Mouse (Mus musculus): ENCODE results near the gene Gper1.

Gene Gper1

GRCm38 (mm10) chr5:139415001-139415400, 8.0 kb upstream of the Gper1 start:
- DNase-seq = no peak

DNA sequence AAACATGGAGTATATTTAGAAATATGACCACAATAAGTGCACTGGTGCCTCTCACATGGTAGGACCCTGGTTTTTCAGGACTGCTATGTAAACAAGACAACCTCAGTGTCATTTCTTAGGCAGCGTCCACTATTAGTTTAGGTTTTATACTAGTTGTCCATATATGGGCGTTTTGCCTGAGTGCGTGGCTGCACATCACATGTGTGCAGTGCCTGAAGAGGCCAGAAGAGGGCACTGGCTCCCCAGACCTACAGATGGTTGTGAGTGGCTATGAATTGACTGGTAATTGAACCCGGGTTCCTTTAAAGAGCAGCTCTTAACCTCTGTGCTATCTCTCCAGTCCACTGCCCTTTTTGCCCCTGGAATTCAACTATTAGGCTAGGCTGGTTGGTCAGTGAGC, 6.0 kb upstream of the Gper1 start:
- DNase-seq = no peak

DNA sequence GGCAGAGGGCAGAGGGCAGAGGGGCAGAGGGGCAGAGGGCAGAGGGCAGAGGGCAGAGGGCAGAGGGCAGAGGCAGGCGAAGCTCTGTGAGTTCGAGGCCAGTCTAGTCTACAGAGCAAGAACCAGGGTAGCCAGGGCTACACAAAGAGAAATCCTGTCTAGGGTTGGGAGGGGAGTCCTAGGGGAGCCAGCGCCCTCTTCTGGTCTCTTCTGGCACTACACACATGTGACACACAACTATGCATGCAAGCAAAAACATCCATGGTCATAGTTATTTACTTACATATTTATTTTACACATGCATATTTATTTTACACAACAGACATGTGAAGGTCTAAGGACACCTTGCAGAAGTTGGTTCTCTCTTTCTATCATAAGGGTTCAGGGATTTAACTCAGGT, 5.5 kb upstream of the Gper1 start:
- DNase-seq = no peak

GRCm38 (mm10) chr5:139418110-139418509, 4.8 kb upstream of the Gper1 start:
- no peak for DNase-seq

DNA sequence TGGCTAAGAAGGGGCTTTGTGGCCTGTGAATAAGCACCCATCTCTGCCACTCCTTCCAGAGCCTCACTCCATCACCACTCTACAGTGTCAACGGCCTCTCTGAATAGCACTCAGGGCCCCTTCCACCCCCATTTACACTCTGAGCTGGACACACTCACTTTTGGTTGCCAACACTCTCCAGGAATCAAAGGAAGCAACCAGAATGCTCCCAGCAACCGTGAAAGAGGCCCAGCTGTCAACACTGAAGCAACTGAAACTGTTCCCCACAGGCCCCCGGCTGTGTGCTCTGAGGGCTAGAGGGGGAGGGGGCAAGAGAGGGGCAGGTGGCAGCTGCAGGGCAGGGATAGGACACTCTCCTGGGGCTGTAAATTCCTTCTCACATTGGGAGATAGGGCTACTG, 4.3 kb upstream of the Gper1 start:
- no peak for DNase-seq

- no peak for DNase-seq
Measured at GRCm38 (mm10) chr5:139425198-139425597, 2.2 kb downstream of the Gper1 start.

DNA sequence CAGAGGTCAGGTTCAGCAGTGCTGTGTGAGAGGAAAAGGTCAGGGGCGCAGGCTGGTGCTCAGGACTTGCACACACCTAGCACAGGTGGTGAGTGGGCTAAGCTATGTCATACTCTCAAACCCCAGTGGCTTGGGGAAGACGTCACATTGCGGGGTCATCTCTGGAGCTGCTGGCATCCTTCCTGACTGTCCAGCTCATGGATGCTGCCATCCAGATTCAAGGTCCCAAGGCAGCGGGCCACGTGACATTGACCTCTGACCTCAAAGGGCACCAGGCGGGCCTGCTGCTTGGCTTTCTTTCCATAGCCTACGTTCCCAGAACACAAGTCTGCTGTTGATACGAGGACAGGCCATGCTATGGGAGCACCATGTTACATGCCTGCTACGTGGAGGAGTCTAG, 4.0 kb downstream of the Gper1 start:
- DNase-seq = no peak

DNA sequence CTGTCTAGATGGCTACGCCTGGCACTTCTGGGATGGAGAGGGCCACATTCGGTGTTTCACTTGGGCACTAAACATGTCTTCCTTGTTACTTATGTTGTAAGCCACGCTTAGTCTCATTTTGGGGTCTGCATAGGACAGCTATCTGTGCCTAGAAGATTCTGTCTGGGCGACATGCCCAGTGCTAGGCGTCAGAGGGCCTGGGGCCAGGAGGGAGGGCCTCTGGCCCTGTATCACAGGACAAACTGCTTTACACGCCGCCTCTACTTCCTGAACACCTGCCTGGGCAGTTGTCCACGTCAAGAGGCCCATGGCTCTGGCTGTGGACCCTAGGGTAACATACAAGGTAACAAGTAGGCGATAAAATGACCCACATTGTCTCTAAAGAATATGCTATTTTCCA, 5.0 kb downstream of the Gper1 start:
- peak; percentile 51 for DNase-seq

- DNase-seq = no peak
Measured at GRCm38 (mm10) chr5:139429818-139430341, 6.9 kb downstream of the Gper1 start.

DNA sequence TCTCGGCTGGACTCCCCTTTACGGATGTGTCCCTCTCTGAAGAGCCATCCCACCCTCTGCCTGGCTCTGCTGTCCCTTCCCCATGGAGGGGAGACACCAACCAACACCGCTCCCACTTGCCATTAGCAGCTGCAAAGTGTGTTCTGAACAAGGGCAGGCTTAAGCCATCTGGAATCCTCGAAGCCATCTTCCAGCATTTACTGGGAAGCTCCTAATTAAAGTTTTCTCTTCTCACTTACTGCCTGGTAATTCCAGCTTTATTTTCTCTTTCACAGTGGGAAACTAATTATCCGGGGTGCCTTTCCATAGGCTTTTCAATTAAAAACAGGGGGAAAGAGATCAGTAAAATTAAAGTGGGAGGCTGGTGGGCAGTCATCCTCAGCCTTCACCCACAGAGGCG, 9.4 kb downstream of the Gper1 start:
- DNase-seq = no peak

- DNase-seq = no peak
Measured at GRCm38 (mm10) chr5:139432747-139433508, 10.0 kb downstream of the Gper1 start.

DNA sequence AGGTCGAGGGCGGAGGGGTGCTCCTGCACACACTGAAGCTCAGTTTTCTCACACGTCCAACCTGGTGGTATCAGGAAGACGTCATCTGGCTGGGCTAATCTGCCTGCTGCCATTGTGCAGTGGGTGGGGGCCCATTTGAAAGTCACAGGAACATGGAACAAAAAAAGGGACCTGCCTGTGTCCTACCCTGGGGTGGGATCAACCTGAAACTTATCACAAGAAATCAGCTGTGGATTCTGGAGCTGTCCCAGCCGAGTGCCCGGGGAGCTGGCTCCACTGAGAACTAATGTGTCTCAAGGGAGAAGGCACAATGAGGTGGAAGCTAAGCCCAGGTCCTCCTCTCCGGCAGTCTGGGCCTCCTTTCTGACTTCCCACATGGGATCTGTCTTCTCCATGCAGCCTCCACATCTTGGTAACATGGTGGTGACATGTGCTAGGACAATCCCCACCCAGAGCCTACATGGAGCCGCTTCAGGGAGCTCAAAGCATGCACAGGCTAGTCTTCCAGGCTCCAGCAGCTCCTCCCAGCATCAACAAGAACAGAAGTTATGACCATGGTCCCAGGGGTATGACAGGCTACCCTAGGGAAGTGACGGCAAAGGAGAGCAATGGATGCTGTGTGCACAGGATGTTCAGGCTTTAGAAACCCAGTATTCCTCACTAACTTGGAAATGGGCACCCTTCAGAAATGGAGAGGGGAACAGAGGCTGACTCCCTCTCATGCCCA, 11.1 kb downstream of the Gper1 start:
- no peak for DNase-seq

- no peak for DNase-seq
Measured at GRCm38 (mm10) chr5:139434940-139435339, 12.0 kb downstream of the Gper1 start.

DNA sequence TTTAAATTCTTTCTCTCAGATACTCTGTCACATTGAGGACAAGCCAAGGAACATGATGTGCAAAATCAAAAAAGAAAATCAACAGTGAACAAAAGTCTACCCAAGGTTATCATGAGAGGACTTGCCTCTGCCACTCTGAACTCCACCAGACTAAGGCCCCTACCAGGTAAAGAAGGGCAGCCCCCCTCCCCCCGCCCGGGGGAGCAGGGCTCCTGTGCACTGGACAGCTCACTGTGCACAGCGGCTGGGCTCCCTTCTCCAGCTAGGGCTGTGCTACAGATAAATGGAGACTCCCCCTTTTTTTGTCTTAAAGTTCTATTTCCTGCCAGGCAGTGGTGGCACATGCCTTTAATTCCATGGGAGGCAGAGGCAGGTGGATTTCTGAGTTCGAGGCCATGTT, 14.8 kb downstream of the Gper1 start:
- DNase-seq = no peak

GRCm38 (mm10) chr5:139438440-139438839, 15.5 kb downstream of the Gper1 start:
- no peak for DNase-seq

DNA sequence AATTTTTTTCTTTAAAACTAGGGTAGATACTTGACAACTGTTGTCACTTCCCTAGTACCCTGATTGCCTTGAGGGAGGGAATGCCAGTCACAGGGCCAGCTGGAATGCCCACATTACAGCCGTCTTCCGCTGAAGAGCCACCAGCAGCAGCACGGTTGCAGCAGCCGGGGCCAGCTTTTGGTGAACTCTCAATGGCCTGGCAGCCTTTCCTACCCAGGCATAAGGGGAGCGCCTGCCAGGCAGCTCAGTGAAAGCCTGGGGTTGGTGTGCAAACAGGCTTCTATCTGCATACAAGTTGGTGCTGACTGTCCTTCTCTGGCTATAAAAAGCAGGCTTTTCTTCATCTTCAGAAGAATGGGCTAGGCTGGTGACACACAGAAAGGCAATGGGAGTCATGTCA, 17.5 kb downstream of the Gper1 start:
- peak; percentile 57 for DNase-seq

- DNase-seq = peak; percentile 52
Measured at GRCm38 (mm10) chr5:139440926-139441725, 18.2 kb downstream of the Gper1 start.

DNA sequence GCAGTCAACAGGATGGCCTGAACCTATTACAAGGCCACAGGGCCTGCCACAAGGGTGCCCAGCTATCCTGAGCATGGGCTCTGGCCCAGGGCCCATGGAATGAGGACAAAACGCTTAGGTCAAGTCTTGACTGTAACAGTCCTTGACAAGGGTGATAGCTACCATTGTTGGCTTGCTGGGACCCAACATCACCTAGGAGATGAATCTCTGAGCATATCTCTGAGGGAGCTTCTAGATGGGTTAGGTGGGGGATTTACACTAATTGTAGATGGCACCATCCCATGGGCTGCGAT, 18.7 kb downstream of the Gper1 start:
- no peak for DNase-seq

DNA sequence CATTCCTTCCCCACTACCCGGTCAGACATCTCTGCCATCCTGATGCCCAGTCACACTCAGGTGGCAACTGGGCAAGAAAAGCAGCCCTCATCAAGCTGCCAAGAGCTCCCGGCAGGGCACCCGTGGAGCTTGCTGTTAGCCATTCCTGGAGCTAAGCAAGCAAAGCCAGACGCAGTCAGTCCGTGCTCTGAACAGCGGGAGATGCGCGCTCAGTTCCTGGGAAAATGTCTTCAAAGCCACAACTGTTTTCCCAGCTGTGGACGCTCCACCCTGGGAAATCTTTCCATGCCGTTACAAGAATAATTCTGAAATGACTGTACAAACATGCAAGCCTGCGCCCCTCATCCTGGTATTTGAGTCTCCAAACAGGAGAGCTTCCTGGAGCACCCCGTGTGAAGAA, 19.5 kb downstream of the Gper1 start:
- DNase-seq = peak; percentile 51

- no peak for DNase-seq
Measured at GRCm38 (mm10) chr5:139442962-139443361, 20.0 kb downstream of the Gper1 start.

DNA sequence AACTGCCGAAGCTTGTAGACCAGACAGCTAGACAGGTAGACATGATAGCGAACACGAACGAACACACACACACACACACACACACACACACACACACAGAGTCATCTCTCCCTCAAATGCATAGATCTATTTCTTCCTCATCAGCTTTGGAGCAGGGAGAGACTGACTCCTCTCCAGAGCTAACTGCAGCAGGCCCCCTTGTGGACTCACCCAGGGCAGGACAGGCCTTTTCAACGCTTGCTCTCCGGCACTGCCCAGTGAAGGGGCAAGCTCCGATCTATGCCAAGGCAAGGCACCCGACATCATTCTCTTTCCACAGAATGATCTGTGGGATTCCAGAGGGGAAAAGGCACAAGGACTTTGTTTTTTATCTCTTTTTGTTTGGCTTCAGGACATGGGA, 22.3 kb downstream of the Gper1 start:
- no peak for DNase-seq

DNA sequence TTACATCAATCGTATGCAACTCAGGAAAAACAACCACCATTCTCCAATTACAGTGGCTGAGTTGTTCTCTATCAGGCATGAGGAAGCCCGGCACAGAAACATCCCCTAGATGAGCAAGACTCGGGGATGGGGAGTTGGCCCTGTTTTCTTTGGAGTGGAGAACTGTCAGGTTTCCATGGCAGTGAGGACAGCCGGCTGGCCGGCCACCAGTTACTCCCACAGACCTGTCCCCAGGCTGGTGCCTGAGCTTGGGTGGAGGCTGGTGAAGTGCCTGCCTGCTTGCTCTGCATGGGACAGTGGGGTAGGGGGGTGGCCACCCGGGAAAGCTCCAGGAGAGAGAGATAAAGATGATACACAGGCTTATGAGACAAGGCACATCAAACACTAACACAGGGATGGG, 25.1 kb downstream of the Gper1 start:
- DNase-seq = no peak

DNA sequence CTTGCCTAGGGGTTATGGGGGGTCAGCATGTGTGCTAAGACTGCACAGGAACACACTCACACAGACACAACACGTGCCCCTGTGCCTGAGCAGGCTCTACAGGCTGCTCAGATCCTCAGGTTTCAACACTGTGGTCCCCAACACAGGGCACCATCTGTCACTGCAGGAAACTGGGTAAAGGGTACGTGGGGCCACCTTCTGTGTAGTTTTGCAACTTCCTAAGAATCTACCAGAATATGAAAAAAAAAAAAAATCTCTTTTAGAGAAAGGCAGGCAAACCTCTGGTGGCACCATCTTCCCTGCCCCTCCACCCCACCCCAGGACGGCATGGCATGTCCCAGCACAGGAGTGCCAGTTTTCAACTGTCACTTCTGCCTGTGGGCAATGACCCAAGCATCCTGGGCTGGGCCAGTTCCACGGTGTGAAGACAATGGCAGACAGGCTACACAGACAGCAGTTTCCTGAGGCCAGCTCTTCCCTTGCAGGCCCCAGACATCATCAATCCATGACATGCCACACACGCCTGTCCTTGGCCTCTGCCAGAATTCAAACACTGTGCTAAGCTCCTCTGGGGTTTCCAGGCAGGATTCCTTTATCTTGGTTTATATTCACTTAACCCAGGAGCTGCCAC, 26.3 kb downstream of the Gper1 start:
- peak; percentile 65 for DNase-seq
